Mouse (Mus musculus) cortical plate, adult 2 months (tissue): ENCODE data around the gene Rufy3.

ENCODE experiments used
- CTCF ChIP-seq: fragments of 200-500 bp; IDR thresholded peaks from 2 replicates; pipeline ENCODE4 v1.5.1; 2011; ENCODE audit warnings: mild to moderate bottlenecking, control low read depth, low read length; ENCODE audit not compliant: insufficient read depth; ENCODE audit errors: extremely low read depth
- POLR2A ChIP-seq: fragments of 200-500 bp; IDR thresholded peaks from 2 replicates; pipeline ENCODE4 v1.6.1; 2011; ENCODE audit warnings: mild to moderate bottlenecking, low read length, control low read depth; ENCODE audit not compliant: insufficient read depth; ENCODE audit errors: extremely low read depth

DNA sequence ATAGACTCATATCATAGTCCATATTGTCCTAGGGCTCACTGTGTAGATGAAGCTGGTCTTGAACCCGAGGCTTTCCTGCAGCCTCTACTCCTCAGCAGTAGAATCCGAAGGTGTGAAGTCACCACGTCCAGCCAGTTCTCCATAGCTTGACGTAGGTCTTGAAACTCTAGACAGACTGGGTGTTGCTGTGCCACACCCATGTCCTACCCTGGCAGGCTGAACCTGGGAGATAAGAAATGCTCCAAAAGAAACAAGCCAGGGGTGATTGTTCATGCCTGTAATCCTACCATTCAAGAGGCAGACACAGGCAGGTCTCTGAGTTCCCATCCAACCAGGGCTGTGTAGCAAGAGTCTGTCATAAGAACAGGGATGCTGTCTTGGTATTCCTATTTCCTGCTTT lies 62.7 kb downstream of the Rufy3 start:
- TF ChIP-seq CTCF (no peak), POLR2A (no peak)
